Mouse (Mus musculus) megakaryocyte, embryonic 14.5 days (primary cell): ENCODE data around the gene Zfp420.

Experiments
- FLI1 ChIP-seq: IDR thresholded peaks from 2 replicates; pipeline ENCODE4 v1.6.1; 2012; ENCODE audit warnings: low read length, inconsistent platforms, mixed read lengths
- GATA1 ChIP-seq: IDR thresholded peaks from 3 replicates; pipeline ENCODE4 v1.6.1; 2012; ENCODE audit warnings: mixed read lengths, low read length, inconsistent platforms, borderline replicate concordance

DNA sequence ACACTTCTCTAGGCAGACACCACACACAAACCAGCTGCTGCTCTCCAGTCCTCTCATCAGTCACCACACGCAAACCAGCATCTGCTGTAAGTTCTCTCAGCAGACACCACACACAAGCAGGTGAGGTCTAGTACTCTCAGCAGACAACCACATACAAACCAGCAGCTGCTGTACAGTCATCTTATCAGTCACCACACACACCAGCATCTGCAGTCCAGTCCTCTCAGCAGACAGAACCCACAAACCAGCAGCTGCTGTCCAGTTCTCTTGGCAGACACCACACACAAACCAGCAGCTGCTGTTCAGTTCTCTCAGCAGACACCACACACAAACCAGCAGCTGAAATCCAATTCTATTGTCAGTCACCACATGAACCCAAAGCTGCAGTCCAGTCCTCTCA lies 23.0 kb upstream of the Zfp420 start:
- TF ChIP-seq GATA1 (no peak), FLI1 (no peak)
